In genomic region chr13:38077113-38077512, GRCm38 (mm10) we compare ENCODE assay signal across 13 mouse cellular contexts. TPM values are rescaled to one million over a fixed set of nuclear protein-coding genes. Genes with fewer than 3 reads are reported as not detected.
A peak's percentile ranks its signal among the peaks of the same experiment; 100 is the strongest.
DNase-seq lines count a peak whose midpoint lies in the region; ATAC-seq lines count a peak whose summit lies in the region.
"Had no signal": no experiment of that assay in that cellular context is flagged by ENCODE, and none has a peak within 500 bp of the region (broad histone marks: within the 10 kb centered on the region; RNA-seq: fewer than 3 reads in every experiment).

No protein-coding gene starts in this region.

- H3K9me3 ChIP-seq in midbrain, embryonic 14.5 days (ENCODE audit: control insufficient read depth, low read length): no peaks in the 10 kb centered on the region
- H3K9me3 ChIP-seq in midbrain, embryonic 16.5 days (replicated peaks; ENCODE audit: control insufficient read depth, low read length, poor library complexity, severe bottlenecking): no peaks in the 10 kb centered on the region
- H3K9me3 ChIP-seq in kidney, embryonic 16.5 days (ENCODE audit: low read length): no peaks in the 10 kb centered on the region
- H3K9me3 ChIP-seq: forebrain, embryonic 10.5 days had no signal

- no peaks in the 10 kb centered on the region for H3K4me1 ChIP-seq in midbrain, embryonic 14.5 days (ENCODE audit: control insufficient read depth, insufficient read depth, low read length)
- no peaks in the 10 kb centered on the region for H3K4me1 ChIP-seq in midbrain, embryonic 16.5 days (ENCODE audit: control insufficient read depth, insufficient read depth, low read length)
- H3K4me1 ChIP-seq in kidney, embryonic 16.5 days (ENCODE audit: insufficient read depth, low read length): peaks cover 11% of the 10 kb centered on the region; the same call in 1 of the 2 replicates

- H3K4me2 ChIP-seq in midbrain, embryonic 14.5 days (ENCODE audit: low read length): no peak overlapping the region
- no peak overlapping the region for H3K4me2 ChIP-seq in midbrain, embryonic 16.5 days (ENCODE audit: low read length)
- H3K4me2 ChIP-seq in kidney, embryonic 16.5 days (replicated peaks; ENCODE audit: low read depth, low read length): no peak overlapping the region
- H3K4me2 ChIP-seq: midbrain, embryonic 11.5 days had no signal

- H3K9ac ChIP-seq in midbrain, embryonic 14.5 days (replicated peaks; ENCODE audit: low read length): no peak overlapping the region
- no peak overlapping the region for H3K9ac ChIP-seq in midbrain, embryonic 16.5 days (ENCODE audit: low read depth, low read length)
- H3K9ac ChIP-seq in kidney, embryonic 16.5 days (replicated peaks; ENCODE audit: low read length): no peak overlapping the region

- H3K27ac ChIP-seq in midbrain, embryonic 14.5 days (replicated peaks; ENCODE audit: low read depth, low read length): no peak overlapping the region
- H3K27ac ChIP-seq in midbrain, embryonic 16.5 days (ENCODE audit: low read length): no peak overlapping the region
- H3K27ac ChIP-seq in kidney, embryonic 16.5 days (ENCODE audit: low read length): no peak overlapping the region
- H3K27ac ChIP-seq: forebrain, embryonic 10.5 days had no signal

- no peaks in the 10 kb centered on the region for H3K36me3 ChIP-seq in midbrain, embryonic 14.5 days (ENCODE audit: control insufficient read depth, insufficient read depth, low read length)
- H3K36me3 ChIP-seq in midbrain, embryonic 16.5 days (ENCODE audit: control insufficient read depth, insufficient read depth, low read length): no peaks in the 10 kb centered on the region
- H3K36me3 ChIP-seq in kidney, embryonic 16.5 days (ENCODE audit: insufficient read depth, low read length): no peaks in the 10 kb centered on the region
- H3K36me3 ChIP-seq: forebrain, embryonic 10.5 days had no signal

- ATAC-seq in midbrain, embryonic 14.5 days (ENCODE audit: low FRiP score, low TSS enrichment): no peak
- no peak for ATAC-seq in midbrain, embryonic 16.5 days
- no peak for ATAC-seq in kidney, embryonic 16.5 days (ENCODE audit: low FRiP score, low TSS enrichment)

- 26% methylated on average over 11 of the region's 11 CpGs for WGBS in midbrain, embryonic 14.5 days
- WGBS in midbrain, embryonic 16.5 days: 27% methylated on average over 11 of the region's 11 CpGs
- WGBS in kidney, embryonic 16.5 days: 22% methylated on average over 11 of the region's 11 CpGs

- H3K27me3 ChIP-seq in midbrain, embryonic 14.5 days (ENCODE audit: control insufficient read depth, insufficient read depth, low read length): no peaks in the 10 kb centered on the region
- H3K27me3 ChIP-seq in midbrain, embryonic 16.5 days (ENCODE audit: control insufficient read depth, insufficient read depth, low read depth, low read length): no peaks in the 10 kb centered on the region
- no peaks in the 10 kb centered on the region for H3K27me3 ChIP-seq in kidney, embryonic 16.5 days (ENCODE audit: insufficient read depth, low read length)

- H3K4me3 ChIP-seq in midbrain, embryonic 14.5 days (replicated peaks; ENCODE audit: low read depth, low read length): no peak overlapping the region
- no peak overlapping the region for H3K4me3 ChIP-seq in midbrain, embryonic 16.5 days (ENCODE audit: low read depth, low read length)
- H3K4me3 ChIP-seq in kidney, embryonic 16.5 days (ENCODE audit: low read length): no peak overlapping the region
- H3K4me3 ChIP-seq: forebrain, embryonic 10.5 days had no signal

- DNase-seq in midbrain, embryonic 14.5 days: peak; percentile 6
- peak; percentile 65 for DNase-seq in embryo, embryonic 10.5 days (ENCODE audit: low spot score)
- DNase-seq in lung, postnatal 10 days: peak; percentile 36
- no peak for DNase-seq in adrenal gland, adult (ENCODE audit: inconsistent age in 2 of 2, low spot score in 1 of 2)
- no peak for DNase-seq in urinary bladder, adult 2 months (ENCODE audit: low spot score)
- DNase-seq: cerebellum, postnatal 10 days; gastrocnemius, postnatal 25 days; heart, postnatal 36 days; liver had no signal

RNA-seq across cellular contexts. Expression of gene Cage1, which starts 40.2 kb away (rescaled TPM):
- polyA plus RNA-seq in midbrain, embryonic 14.5 days (2014; fragmentation: Nextera tagmentation; extraction: Ambion mirVana): 2.7 TPM in 2 replicates
- 4.1 and 4.3 TPM in 2 replicates for polyA plus RNA-seq in midbrain, embryonic 16.5 days (2015; fragmentation: Nextera tagmentation; extraction: Ambion mirVana)
- 1.1 and 1.3 TPM in 2 replicates for polyA plus RNA-seq in urinary bladder, adult 2 months (2012; rRNA removed)
- 1.1 and 1.4 TPM in 2 replicates for polyA plus RNA-seq in kidney, embryonic 16.5 days (2015; fragmentation: Nextera tagmentation; extraction: Ambion mirVana)

RNA-seq across cellular contexts. Expression of gene Riok1, which starts 40.3 kb away (rescaled TPM):
- 45.0 and 51.1 TPM in 2 replicates for polyA plus RNA-seq in midbrain, embryonic 14.5 days (2014; fragmentation: Nextera tagmentation; extraction: Ambion mirVana)
- 53.4 and 62.7 TPM in 2 replicates for polyA plus RNA-seq in midbrain, embryonic 16.5 days (2015; fragmentation: Nextera tagmentation; extraction: Ambion mirVana)
- polyA plus RNA-seq in urinary bladder, adult 2 months (2012; rRNA removed): 21.8 and 24.0 TPM in 2 replicates
- 49.3 and 54.0 TPM in 2 replicates for polyA plus RNA-seq in kidney, embryonic 16.5 days (2015; fragmentation: Nextera tagmentation; extraction: Ambion mirVana)

Comparison
In these comparisons a context has a peak if more than half of its experiments do, and no peak if none do; other contexts are left out.
1. DNase-seq: peak in midbrain, embryonic 14.5 days (single experiment), embryo, embryonic 10.5 days (single experiment) and lung, postnatal 10 days (single experiment); none in adrenal gland, adult (0 of 2) and urinary bladder, adult 2 months (single experiment).